Comparison of ENCODE assay signal across 18 mouse cellular contexts in the genomic region with DNA sequence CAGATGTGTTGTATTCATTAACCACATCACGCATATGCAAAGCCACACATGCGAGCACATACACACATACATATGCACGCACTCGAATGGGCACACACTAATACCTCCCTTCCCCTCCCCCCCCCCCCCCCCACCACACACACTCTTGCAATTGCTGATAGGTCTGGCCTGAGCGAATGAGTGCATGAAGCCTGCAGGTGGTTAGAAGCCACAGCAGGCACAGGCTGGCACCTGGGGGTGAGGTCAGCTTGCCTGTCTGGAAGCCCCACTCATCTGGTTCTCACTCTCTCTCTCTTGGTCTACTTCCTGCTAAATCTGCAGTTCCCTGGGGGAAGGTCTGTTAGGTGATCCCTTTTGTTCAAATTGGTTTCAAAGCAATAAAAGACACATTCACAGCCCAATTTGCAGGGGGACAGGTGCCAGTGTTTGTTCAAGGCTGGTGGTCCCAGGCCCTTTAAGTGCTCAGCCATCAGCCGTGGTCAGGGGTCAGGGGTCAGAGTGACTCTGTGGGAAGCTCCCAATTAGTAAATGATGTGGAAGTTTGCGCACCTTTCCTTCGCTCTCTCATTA.
"Had no signal": no experiment of that assay in that cellular context is flagged by ENCODE, and none has a peak within 500 bp of the region (broad histone marks: within the 10 kb centered on the region; RNA-seq: fewer than 3 reads in every experiment).

No protein-coding gene starts in this region.

- ATAC-seq: intestine, postnatal 0 days; lung, postnatal 0 days; midbrain, embryonic 13.5 days; midbrain, embryonic 16.5 days had no signal

- H3K9ac ChIP-seq: liver, embryonic 13.5 days; lung, embryonic 14.5 days; midbrain, embryonic 13.5 days; neural tube, embryonic 13.5 days had no signal

- H3K4me2 ChIP-seq: liver, embryonic 13.5 days; lung, embryonic 14.5 days; midbrain, embryonic 13.5 days; neural tube, embryonic 13.5 days had no signal

- H3K27ac ChIP-seq: kidney, postnatal 0 days; left cerebral cortex, adult 2 months; liver, embryonic 13.5 days; midbrain, embryonic 10.5 days; midbrain, embryonic 13.5 days; neural tube, embryonic 13.5 days had no signal

- DNase-seq: kidney, adult 2 months; kidney, postnatal 36 days; layer of hippocampus, postnatal 36 days; liver, embryonic 13.5 days; lung, embryonic 14.5 days; lung, postnatal 36 days; retina, postnatal 1 day; thymus, adult 18-20 months had no signal

- H3K27me3 ChIP-seq: liver, embryonic 13.5 days; megakaryocyte, embryonic 14.5 days; midbrain, embryonic 13.5 days; neural tube, embryonic 13.5 days had no signal

- H3K9me3 ChIP-seq: liver, embryonic 13.5 days; megakaryocyte, embryonic 14.5 days; midbrain, embryonic 10.5 days; midbrain, embryonic 13.5 days; neural tube, embryonic 13.5 days had no signal

- H3K4me3 ChIP-seq: left cerebral cortex, adult 2 months; liver, embryonic 13.5 days; megakaryocyte, embryonic 14.5 days; midbrain, embryonic 10.5 days; midbrain, embryonic 13.5 days; myocyte; neural tube, embryonic 13.5 days had no signal

- H3K36me3 ChIP-seq: liver, embryonic 13.5 days; midbrain, embryonic 10.5 days; midbrain, embryonic 13.5 days; neural tube, embryonic 13.5 days had no signal
